Mouse (Mus musculus) urinary bladder, postnatal 10 days (tissue): ENCODE data around the gene Ecsit.

Experiments
- DNase-seq: peaks from one replicate; pipeline ENCODE4 v3.0.0; 2022; ENCODE audit warnings: low spot score

Gene Ecsit

DNA sequence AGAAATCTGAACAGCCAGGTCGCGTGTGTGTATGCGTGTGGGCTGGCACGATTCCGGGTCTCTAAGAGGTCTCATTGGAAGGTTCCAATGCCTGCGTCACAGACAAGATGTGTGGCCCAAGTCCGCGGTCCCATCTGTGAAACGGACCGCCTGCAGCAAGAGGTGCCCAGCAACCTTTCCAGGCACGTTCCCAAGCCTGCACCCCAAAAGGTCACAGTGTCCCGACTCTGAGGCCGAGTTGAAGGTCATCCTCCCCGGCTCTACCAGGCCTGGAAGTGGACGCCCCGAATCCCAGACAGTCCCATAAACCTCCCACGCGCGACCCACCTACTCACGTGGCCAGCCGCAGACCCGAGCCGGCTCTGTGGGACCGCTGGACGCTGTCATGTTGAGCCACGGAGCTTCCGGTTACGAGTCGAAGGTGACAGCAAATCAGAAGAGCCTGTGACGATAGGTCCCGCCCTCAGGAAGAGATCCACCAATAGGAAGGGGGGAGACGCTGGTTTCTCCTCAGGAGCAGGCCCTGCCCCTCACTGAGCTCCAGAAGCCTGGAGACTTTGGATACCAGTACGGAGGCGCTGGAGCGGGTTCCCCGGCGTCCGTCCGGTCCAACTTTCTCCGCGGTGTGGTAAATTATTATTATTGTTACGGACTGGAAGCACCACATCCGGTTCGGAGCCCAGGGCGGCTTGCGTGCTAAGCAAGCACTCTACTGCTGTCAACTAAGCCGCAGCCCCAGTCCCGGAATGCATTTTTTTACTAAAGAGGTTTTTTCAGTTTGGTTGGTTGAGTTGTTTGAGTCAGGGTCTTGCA lies at the start of gene Ecsit:
Gene Ecsit (minus strand): TSS at position 417 of the 813 bp plus-strand sequence.
- peak; percentile 66 for DNase-seq

DNA sequence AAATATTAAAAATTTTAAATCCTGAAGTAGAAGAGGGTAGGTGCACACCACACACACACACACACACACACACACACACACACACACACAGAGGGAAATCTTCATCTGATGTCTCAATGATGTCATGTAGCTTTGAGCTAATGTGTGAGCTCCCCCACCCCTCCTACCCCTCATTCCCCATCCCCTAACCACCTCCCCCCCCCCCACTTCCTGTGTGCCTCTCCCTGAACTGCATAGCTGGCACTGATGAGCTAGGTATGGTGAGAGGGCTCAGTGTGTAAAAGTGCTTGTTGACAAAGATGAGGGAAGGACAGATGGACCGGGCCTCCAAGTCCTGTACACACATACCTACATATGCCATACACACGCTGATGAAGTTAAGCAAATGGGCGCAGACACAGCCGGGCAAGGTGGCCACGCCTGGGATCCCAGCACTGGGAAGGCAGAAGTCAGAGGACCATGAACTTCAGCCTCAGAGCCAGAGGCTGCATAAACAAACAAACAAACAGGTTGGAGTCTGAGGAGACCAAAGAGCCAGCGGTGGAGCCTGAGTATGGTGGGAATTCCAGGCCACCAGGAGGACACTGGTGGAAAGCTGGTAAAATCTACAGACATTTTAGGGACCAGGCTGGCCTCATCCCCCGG lies 49.1 kb upstream of the Ecsit start:
- no peak for DNase-seq

- no peak for DNase-seq
Measured at GRCm38 (mm10) chr9:22132220-22132619, 47.0 kb upstream of the Ecsit start.

DNA sequence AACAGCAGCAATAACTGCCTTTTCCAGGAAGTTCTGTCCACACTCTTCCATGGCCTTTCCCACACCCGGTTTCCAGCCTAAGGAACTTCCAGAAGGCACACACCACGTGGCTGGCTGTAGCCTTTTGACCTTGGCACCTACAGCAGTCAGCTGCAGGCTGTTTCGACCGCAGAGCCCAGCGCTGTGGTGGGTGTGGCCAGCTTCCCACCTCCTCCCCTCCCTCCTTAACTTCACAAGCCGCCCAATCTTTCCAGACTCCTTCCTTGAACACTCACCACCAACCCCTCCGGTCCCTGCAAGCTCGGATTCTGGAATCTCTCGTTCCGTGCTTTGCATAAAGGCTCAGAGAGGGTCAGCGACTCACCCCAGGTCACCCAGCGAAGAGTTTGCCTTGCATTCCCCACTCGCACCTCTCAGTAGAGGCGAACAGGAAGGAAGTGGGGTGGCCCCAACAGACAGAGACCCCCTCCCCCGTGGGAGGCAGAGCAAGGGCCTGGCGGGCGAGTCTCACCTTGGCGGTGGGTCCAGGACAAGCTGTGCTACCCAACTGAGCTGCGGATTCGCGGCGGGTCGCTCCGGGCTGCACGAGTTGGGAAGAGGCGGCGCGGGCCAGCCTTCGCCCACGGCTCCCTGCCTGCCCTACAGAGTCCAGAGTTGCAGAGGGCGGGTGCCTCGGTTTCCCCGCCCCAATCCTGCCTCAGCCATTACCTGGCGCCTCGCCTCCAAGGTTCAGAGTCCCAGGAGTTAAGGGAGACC lies 46.2 kb upstream of the Ecsit start:
- DNase-seq: no peak

GRCm38 (mm10) chr9:22125246-22126027 lies 40.2 kb upstream of the Ecsit start:
- no peak for DNase-seq

GRCm38 (mm10) chr9:22124169-22124568 lies 38.9 kb upstream of the Ecsit start:
- no peak for DNase-seq

GRCm38 (mm10) chr9:22123069-22123609 lies 37.9 kb upstream of the Ecsit start:
- DNase-seq: no peak

GRCm38 (mm10) chr9:22122005-22122404 lies 36.8 kb upstream of the Ecsit start:
- DNase-seq: no peak

GRCm38 (mm10) chr9:22121545-22121944 lies 36.3 kb upstream of the Ecsit start:
- DNase-seq: no peak

GRCm38 (mm10) chr9:22119543-22119942 lies 34.3 kb upstream of the Ecsit start:
- DNase-seq: no peak

DNA sequence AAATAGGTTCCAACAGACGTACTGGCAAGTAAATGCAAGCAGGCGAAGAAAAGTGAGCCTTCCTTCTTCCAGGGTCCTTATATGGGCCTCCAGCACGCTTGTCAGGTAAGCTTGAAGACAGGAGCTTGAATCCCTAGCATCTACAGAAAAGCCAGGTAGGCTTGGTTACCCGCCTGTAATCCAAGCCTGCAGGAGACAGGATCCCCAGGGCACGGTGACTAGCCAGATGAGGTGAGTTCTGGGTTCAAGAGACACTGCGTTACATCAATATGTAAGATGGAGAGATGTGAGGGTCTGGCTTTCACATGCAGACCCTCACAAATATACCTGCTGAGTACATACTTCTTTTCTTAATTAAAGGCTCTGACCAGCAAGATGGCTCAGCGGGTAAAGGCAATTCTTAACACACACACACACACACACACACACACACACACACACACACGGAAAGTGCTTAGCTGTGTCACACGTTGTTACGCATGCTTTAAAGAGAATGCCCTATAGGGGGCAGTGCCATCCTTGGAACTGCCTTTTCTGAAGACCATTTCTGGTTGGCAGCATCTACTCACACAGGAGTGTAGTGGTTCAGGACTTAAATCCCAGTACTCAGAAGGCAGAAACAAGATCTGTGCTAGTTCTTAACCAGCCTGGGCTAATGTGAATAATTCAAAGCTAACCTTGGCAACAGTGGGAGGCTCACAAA lies 32.7 kb upstream of the Ecsit start:
- DNase-seq: no peak

DNA sequence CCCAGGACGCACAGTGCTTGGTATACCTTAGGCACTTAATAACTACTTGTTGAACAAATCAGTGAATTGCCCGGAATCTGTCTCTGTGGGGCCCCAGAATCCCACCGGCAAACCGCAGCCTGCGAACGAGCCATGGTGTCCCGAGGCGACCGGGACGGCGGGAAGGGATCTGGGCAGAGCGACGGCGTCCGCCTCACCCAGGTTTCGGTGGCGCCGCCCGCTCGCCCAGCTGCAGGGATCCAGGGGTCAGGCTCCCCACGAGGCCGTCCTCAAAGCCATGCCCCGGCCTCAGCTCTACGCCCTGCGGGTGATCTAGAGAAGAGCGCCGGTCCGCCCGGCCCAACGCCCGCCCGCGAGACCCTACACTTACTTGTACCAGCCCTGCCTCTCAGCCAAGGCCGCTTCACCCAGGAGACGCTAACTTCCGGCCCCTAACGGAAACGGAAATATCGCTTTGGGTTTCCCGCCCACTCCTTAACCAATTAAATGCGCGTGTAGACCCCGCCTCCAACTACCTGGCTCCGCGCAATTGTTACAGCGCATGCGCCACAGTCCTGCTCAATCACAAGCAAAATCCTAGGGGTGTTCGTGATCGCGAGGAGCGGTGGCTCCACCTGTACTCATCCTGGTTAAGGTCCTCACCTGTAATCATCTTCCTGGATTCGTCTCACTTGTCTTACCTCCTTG lies 31.6 kb upstream of the Ecsit start, which contains the start of gene Elof1:
Gene Elof1 (minus strand): TSS at position 433 of the 687 bp plus-strand sequence.
- DNase-seq: peak; percentile 62

- DNase-seq: no peak
Measured at GRCm38 (mm10) chr9:22116086-22116485, 30.8 kb upstream of the Ecsit start.

- no peak for DNase-seq
Measured at GRCm38 (mm10) chr9:22115635-22116034, 30.4 kb upstream of the Ecsit start.

GRCm38 (mm10) chr9:22108194-22108593 lies 23.0 kb upstream of the Ecsit start:
- DNase-seq: no peak

DNA sequence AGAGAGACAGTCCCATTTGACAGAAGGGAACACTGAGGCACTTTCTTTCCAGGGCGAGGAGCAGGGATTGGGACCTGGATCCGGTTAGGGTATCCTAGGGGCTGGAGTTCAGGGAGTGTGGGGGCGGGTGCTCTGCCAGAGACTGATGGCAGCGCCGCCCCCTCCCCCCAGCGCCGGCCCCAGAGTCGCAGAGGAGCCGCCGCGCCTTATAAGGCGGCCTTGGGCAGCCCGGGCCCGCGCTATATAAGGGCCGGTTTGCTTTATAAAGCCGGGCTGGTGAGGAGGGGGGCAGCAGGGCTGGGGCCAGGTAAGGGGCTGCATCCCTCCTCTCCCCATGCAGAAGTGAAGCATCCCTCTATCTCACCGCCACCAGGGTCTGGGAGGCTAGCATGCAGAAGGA lies 14.7 kb upstream of the Ecsit start:
- DNase-seq: no peak

- DNase-seq: no peak
Measured at GRCm38 (mm10) chr9:22098993-22099696, 13.9 kb upstream of the Ecsit start, which contains the start of gene Cnn1. Gene Cnn1 (plus strand): TSS chr9:22099216.

DNA sequence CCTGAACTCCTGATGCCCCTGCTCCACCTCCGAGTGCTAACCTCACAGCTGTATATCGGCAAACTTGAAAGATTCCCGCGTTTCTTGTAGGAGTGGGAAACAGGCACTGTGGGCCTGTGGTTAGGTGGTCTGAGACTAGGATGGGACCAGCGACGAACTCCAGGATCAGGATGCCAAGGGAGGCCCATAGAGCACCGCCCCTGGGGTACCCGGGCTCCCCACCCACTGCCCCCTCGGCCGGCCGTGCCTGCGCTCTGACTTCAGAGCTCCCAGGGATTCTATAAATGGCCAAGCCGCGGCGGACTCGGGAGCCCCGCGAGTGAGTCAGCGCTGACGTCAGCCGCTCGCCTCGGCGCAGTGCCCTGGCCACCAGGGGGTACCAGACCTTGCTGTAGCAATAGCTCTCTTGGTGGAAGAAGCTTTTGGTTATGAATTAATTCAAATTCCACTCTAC lies 10.6 kb upstream of the Ecsit start:
- DNase-seq: peak; percentile 75

- DNase-seq: no peak
Measured at GRCm38 (mm10) chr9:22092746-22093145, 7.5 kb upstream of the Ecsit start.

DNA sequence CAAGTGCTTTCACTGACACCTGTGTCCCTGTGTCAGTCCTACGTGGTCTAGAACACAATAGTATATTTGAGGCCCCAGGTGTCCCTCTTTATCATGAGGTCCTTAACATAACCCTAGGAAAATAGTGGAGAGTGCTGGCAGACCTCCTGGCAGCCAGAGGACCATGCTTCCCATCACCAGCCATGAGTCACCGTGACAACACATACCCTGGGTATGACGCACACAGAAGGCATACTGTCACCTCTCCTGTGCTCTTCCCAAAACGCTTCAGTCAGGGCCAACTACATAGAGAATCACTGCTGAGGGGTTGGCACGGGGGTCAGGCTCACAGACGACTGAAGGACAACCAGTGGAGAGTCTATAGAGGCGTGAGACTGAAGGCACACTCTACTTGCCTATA lies 4.7 kb upstream of the Ecsit start:
- no peak for DNase-seq
